Mouse (Mus musculus) heart, postnatal 0 days (tissue): ENCODE results near the gene 1600012H06Rik.
"Not testable (repeated sequence)": the region's sequence is repeated elsewhere in the genome, so short reads cannot be mapped to it uniquely, and the experiment has no call there.

Experiments used
- CTCF ChIP-seq: IDR thresholded peaks from 2 replicates; pipeline ENCODE4 v1.5.1; 2016; ENCODE audit warnings: antibody characterized with exemption, control low read depth, low read depth
- EP300 ChIP-seq: IDR thresholded peaks from 2 replicates; pipeline ENCODE4 v1.6.1; 2016; ENCODE audit warnings: antibody characterized with exemption, low read depth

DNA sequence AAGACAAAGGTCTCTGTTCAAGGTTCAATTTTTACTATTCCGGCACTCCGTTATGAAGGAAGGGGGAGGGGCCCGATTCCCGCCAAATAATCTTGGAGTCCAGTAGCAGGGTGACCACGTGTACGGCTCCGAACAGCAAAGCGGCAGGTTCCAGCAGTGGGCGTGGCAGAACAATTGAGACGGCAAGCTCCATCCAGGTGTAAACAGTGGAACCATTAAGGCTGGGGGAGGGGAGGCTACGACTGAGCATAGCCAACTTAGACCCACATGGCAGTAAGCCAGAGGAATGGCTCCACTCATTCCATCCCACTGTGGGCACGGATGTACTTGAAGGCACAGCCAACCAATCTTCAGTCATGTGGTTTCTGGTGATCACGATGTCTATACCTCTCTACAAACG lies 7.7 kb upstream of the 1600012H06Rik start:
- not testable (repeated sequence) for TF ChIP-seq CTCF, EP300
